Mouse (Mus musculus) embryonic facial prominence, embryonic 10.5 days (tissue): Measurements from ENCODE around the gene Ppp2r5e. TPM values are rescaled to one million over a fixed set of nuclear protein-coding genes. Genes with fewer than 3 reads are reported as not detected.
"Not testable (repeated sequence)": the region's sequence is repeated elsewhere in the genome, so short reads cannot be mapped to it uniquely, and the experiment has no call there.

ENCODE experiments used
- DNase-seq: peaks from one replicate; pipeline ENCODE4 v3.0.0-alpha.2; 2017; ENCODE audit warnings: low spot score
- H3K27ac ChIP-seq: fragments of 300-500 bp; sonication (generic); replicated peaks from 2 replicates; pipeline ENCODE4 v1.5.1; 2016; ENCODE audit warnings: mild to moderate bottlenecking
- H3K27me3 ChIP-seq: fragments of 300-500 bp; sonication (generic); replicated peaks from 2 replicates; pipeline ENCODE4 v1.6.1; 2016; ENCODE audit warnings: low read depth, mild to moderate bottlenecking; ENCODE audit not compliant: poor library complexity, severe bottlenecking
- H3K36me3 ChIP-seq: fragments of 300-500 bp; sonication (generic); replicated peaks from 2 replicates; pipeline ENCODE4 v1.6.1; 2016; ENCODE audit warnings: mild to moderate bottlenecking, moderate library complexity
- H3K4me1 ChIP-seq: fragments of 300-500 bp; sonication (generic); 2 replicates; pipeline ENCODE4 v1.6.1; 2016
- H3K4me3 ChIP-seq: fragments of 300-500 bp; sonication (generic); 2 replicates; pipeline ENCODE4 v1.5.1; 2016; ENCODE audit warnings: mild to moderate bottlenecking, moderate library complexity
- H3K9me3 ChIP-seq: fragments of 300-500 bp; sonication (generic); 2 replicates; pipeline ENCODE4 v1.6.1; 2016; ENCODE audit warnings: mild to moderate bottlenecking
- WGBS: fragments of 180-500 bp; shearing (Covaris S2); methylation state at CpG from one replicate; pipeline ENCODE4 v1.1.7; 2016; 5-methylcytosine and 5-hydroxymethylcytosine counted together
- polyA plus RNA-seq: library from polyadenylated mRNA; unstranded; fragments of >200 nt; fragmentation: Nextera tagmentation; extraction: Ambion mirVana; gene quantifications from 2 replicates; pipeline ENCODE4 v1.2.1, GENCODE M21; 2016

The Ppp2r5e gene
- polyA plus RNA-seq, 1 experiment from 2014 or later = 14.5 TPM

- H3K4me1 ChIP-seq = no peaks in the 10 kb centered on the region; the same call in 1 of the 2 replicates
- H3K36me3 ChIP-seq = peaks cover 2% of the 10 kb centered on the region; the same call in 1 of the 2 replicates
- no peaks in the 10 kb centered on the region for H3K27me3 ChIP-seq
- WGBS = 86% methylated on average over 1 of the region's 1 CpGs
- H3K27ac ChIP-seq = no peak overlapping the region
- H3K9me3 ChIP-seq = no peaks in the 10 kb centered on the region
- H3K4me3 ChIP-seq = no peak overlapping the region
- DNase-seq = no peak
These were observed 98.3 kb downstream of the Ppp2r5e start for GRCm38 (mm10) chr12:75497698-75498097.

GRCm38 (mm10) chr12:75495636-75496035 is 100.4 kb downstream of the Ppp2r5e start:
- H3K4me3 ChIP-seq = no peak overlapping the region
- no peaks in the 10 kb centered on the region for H3K27me3 ChIP-seq
- WGBS = 93% methylated on average over 3 of the region's 3 CpGs

GRCm38 (mm10) chr12:75494643-75495042 is 101.4 kb downstream of the Ppp2r5e start:
- H3K27me3 ChIP-seq = no peaks in the 10 kb centered on the region
- H3K36me3 ChIP-seq = peaks cover 11% of the 10 kb centered on the region; the same call in 1 of the 2 replicates
- 96% methylated on average over 3 of the region's 3 CpGs for WGBS
- no peaks in the 10 kb centered on the region; the same call in 1 of the 2 replicates for H3K4me1 ChIP-seq
- H3K27ac ChIP-seq = no peak overlapping the region
- H3K9me3 ChIP-seq = no peaks in the 10 kb centered on the region
- no peak overlapping the region for H3K4me3 ChIP-seq
- DNase-seq = no peak

More at GRCm38 (mm10) chr12:75495636-75496035, 100.4 kb downstream of the Ppp2r5e start:
- no peaks in the 10 kb centered on the region; the same call in 1 of the 2 replicates for H3K4me1 ChIP-seq
- DNase-seq = no peak
- H3K36me3 ChIP-seq = peaks cover 6% of the 10 kb centered on the region; the same call in 1 of the 2 replicates
- no peak overlapping the region for H3K27ac ChIP-seq
- H3K9me3 ChIP-seq = no peaks in the 10 kb centered on the region

GRCm38 (mm10) chr12:75492549-75493327 is 103.3 kb downstream of the Ppp2r5e start:
- no peak for DNase-seq
- Histone ChIP-seq H3K27ac (no peak overlapping the region), H3K9me3 (no peaks in the 10 kb centered on the region), H3K27me3 (no peaks in the 10 kb centered on the region), H3K36me3 (peaks cover 11% of the 10 kb centered on the region; the same call in 1 of the 2 replicates), H3K4me1 (no peaks in the 10 kb centered on the region; the same call in 1 of the 2 replicates), H3K4me3 (no peak overlapping the region)
- WGBS = 77% methylated on average over 3 of the region's 3 CpGs

- not testable (repeated sequence) for H3K27ac ChIP-seq, H3K4me3 ChIP-seq, H3K9me3 ChIP-seq, H3K27me3 ChIP-seq, DNase-seq, H3K4me1 ChIP-seq
- H3K36me3 ChIP-seq = peaks cover 11% of the 10 kb centered on the region; the same call in 1 of the 2 replicates
- WGBS = 89% methylated on average over 3 of the region's 3 CpGs
These were observed 103.9 kb downstream of the Ppp2r5e start for GRCm38 (mm10) chr12:75492148-75492547.

GRCm38 (mm10) chr12:75487500-75487899 is 108.5 kb downstream of the Ppp2r5e start:
- no peaks in the 10 kb centered on the region for H3K4me1 ChIP-seq
- no peak overlapping the region for H3K4me3 ChIP-seq
- WGBS = 92% methylated on average over 2 of the region's 2 CpGs
- H3K36me3 ChIP-seq = peaks cover 14% of the 10 kb centered on the region
- no peak overlapping the region for H3K27ac ChIP-seq
- no peak for DNase-seq
- H3K9me3 ChIP-seq = no peaks in the 10 kb centered on the region
- H3K27me3 ChIP-seq = no peaks in the 10 kb centered on the region

DNA sequence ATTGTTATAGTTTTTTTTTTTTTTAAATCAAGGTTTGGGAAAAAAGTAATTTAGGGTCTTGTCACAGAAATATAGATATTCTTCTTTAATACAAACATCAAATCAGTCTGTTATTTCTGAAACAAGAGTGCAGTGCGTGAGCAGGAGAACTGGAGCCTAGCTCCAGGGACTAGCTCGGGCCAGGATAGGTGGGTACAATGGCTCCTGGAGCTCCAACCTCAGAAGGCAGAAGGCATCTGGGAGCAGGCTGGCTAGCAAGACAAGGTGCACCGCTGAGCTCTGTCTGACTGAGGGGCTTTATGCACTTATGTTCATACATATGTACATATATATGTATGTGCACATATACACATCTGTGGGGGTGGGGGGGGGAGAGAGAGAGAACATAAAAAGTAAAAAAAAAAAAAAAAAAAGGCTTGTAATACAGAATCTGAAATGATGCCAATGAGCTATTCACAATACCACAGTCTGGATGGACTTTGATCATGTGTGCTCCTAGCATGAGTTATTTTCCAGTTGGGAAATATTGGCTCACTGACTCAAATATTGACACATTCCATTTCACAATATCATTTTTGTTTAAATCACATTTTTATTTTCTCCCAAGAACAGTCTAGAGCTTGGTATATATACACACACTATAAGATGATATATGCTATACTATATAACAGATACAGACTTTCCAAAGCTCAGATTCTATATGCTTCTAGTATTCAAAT is 109.3 kb downstream of the Ppp2r5e start:
- no peaks in the 10 kb centered on the region for H3K9me3 ChIP-seq
- H3K27me3 ChIP-seq = no peaks in the 10 kb centered on the region
- no peak overlapping the region for H3K27ac ChIP-seq
- 90% methylated on average over 3 of the region's 3 CpGs for WGBS
- DNase-seq = no peak
- H3K4me3 ChIP-seq = no peak overlapping the region
- H3K36me3 ChIP-seq = peaks cover 20% of the 10 kb centered on the region
- no peaks in the 10 kb centered on the region for H3K4me1 ChIP-seq

GRCm38 (mm10) chr12:75482781-75483180 is 113.3 kb downstream of the Ppp2r5e start:
- Histone ChIP-seq H3K27me3 (no peaks in the 10 kb centered on the region), H3K4me1 (no peaks in the 10 kb centered on the region), H3K4me3 (no peak overlapping the region), H3K9me3 (no peaks in the 10 kb centered on the region), H3K36me3 (peaks cover 28% of the 10 kb centered on the region), H3K27ac (no peak overlapping the region)
- no peak for DNase-seq
- WGBS = 87% methylated on average over 3 of the region's 3 CpGs

DNA sequence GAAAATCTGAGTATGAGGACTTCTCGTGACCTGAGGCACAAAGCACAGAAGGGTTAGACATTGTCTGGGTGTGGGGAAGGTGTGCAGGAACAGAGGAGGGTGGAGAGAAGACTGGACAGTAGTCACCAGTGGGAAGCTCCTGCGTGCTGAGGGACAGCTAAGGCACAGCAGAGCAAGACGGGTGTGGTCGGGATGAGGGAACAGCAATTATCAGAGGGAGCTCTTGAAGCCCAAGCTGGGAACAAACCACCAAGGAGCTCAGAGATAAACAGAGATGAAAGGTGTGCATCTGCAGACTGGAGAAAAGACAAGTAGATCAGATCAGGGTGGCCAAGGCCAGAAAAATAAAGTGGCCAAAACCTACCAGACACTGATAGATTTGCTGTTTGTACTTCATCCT is 114.0 kb downstream of the Ppp2r5e start:
- no peaks in the 10 kb centered on the region for H3K9me3 ChIP-seq
- WGBS = 90% methylated on average over 4 of the region's 4 CpGs
- no peaks in the 10 kb centered on the region for H3K27me3 ChIP-seq
- no peak overlapping the region for H3K4me3 ChIP-seq
- peaks cover 35% of the 10 kb centered on the region for H3K36me3 ChIP-seq
- no peak for DNase-seq
- no peaks in the 10 kb centered on the region for H3K4me1 ChIP-seq
- H3K27ac ChIP-seq = no peak overlapping the region

GRCm38 (mm10) chr12:75480031-75480430 is 116.0 kb downstream of the Ppp2r5e start:
- no peak for DNase-seq

DNA sequence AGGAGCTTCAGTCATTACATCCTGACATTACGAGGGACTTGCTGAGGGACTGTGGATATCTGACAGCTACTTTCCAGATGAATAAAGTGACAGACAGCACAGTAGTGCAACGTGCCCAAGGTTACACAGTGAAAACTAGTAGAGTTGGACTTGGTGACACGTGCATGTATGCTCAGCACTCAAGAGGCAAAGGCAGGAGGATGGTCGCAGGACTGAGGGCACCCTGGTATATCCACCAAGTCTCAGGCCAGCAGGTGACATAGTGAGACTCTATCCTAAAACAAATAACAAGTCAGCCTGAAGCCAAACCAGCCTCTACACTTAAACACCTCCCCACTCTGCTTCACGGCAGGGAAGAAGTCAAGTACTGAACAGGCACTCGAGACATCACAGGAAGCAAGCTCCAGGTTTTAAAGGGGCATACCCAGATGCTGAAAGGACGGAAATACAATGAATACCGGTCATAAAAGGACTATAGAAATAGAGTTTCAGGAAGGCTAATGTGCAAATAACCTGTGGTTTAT is 116.6 kb downstream of the Ppp2r5e start:
- no peak for DNase-seq
- Histone ChIP-seq H3K27ac (no peak overlapping the region), H3K4me1 (no peaks in the 10 kb centered on the region), H3K4me3 (no peak overlapping the region), H3K27me3 (no peaks in the 10 kb centered on the region), H3K9me3 (no peaks in the 10 kb centered on the region), H3K36me3 (peaks cover 35% of the 10 kb centered on the region)
- 87% methylated on average over 8 of the region's 8 CpGs for WGBS

More at GRCm38 (mm10) chr12:75480031-75480430, 116.0 kb downstream of the Ppp2r5e start:
- Histone ChIP-seq H3K4me3 (no peak overlapping the region), H3K36me3 (peaks cover 35% of the 10 kb centered on the region), H3K4me1 (no peaks in the 10 kb centered on the region), H3K9me3 (no peaks in the 10 kb centered on the region), H3K27ac (no peak overlapping the region), H3K27me3 (no peaks in the 10 kb centered on the region)
- 92% methylated on average over 8 of the region's 8 CpGs for WGBS

DNA sequence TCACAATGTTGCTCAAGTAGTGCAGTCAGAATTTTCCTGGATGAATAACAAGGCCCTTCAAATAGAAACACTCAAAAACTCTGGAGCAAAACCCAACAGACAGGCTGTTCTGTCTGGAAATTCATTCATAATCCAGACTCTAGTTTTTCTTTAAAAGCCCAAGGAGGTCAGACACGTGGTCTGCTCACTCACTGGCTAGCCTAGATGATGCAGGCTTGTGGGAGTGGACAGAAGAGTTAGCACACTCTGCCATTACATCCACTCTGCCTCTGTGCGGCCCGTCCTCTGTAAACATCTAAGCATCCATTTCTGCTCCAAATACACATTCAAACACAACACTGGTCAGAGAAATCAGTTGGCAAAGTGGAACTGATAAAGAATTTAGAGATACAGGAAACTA is 117.4 kb downstream of the Ppp2r5e start:
- 0 out of 2 replicates have a peak, but pooled peaks cover 2% of the 10 kb centered on the region for H3K4me1 ChIP-seq
- H3K36me3 ChIP-seq = peaks cover 34% of the 10 kb centered on the region
- H3K27ac ChIP-seq = no peak overlapping the region
- WGBS = 92% methylated on average over 3 of the region's 3 CpGs
- no peaks in the 10 kb centered on the region for H3K27me3 ChIP-seq
- no peak for DNase-seq
- no peaks in the 10 kb centered on the region for H3K9me3 ChIP-seq
- no peak overlapping the region for H3K4me3 ChIP-seq
